Mouse (Mus musculus): ENCODE measurements around the gene Gmppb. TPM values are rescaled to one million over a fixed set of nuclear protein-coding genes. Genes with fewer than 3 reads are reported as not detected.
A peak's percentile ranks its signal among the peaks of the same experiment; 100 is the strongest.

Gene Gmppb
- polyA plus RNA-seq (2012; rRNA removed) = 6.7 and 12.9 TPM in 2 replicates
- 14.3 and 15.5 TPM in 2 replicates for polyA plus RNA-seq (2014; fragmentation: Nextera tagmentation; extraction: Ambion mirVana)

DNA sequence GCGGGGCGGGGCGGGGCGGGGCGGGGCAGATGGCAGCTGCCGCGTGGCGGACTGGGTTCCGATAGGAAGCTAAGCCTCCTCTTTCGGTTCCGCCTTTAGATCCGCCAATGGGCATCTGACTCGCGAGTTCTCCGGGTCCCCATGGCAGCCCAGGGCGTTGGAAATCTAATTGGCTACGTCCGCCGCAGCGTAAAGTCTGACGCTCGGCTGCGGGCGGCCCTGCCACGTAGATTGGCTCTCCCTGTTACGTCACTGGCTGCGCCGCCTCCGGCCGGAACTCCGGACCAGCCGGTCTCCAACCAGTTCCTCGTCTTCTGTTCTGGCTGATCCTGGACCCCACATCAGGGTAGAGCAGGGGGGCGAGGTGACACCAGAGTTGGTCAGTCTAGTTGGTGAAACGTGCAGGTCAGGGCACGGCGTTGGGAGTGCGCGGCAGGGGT lies at the start of gene Gmppb:
Gmppb (plus strand) TSS at position 227 of the 440 bp plus-strand sequence.
- peak within 1 kb of the TSS; percentile 98 for H3K4me2 ChIP-seq (ENCODE audit: low read depth)
- peaks cover 22 to 36% of the 10 kb centered on the region in 2 experiments for H3K4me1 ChIP-seq (replicated peaks; ENCODE audit: control insufficient read depth in 2 of 2, insufficient read depth in 2 of 2, low read length in 1 of 2)
- peak within 1 kb of the TSS; percentile 75 to 85 for H3K4me3 ChIP-seq (ENCODE audit: insufficient read depth in 1 of 2, low read depth in 2 of 2, low read length in 2 of 2)
- peak; percentile 91 for ATAC-seq (ENCODE audit: insufficient read depth)
- TF ChIP-seq CTCF (IDR thresholded peaks at IDR 0.05; ENCODE audit: low read depth) (no peak; the same call in 1 of the 2 replicates), EP300 (IDR thresholded peaks at IDR 0.05; ENCODE audit: low read depth) (no peak)
- H3K9me3 ChIP-seq (ENCODE audit: control insufficient read depth, low read length) = no peaks in the 10 kb centered on the region
- no peaks in the 10 kb centered on the region for H3K27me3 ChIP-seq (ENCODE audit: control insufficient read depth, insufficient read depth, low read length)
- peak within 1 kb of the TSS; percentile 74 for H3K9ac ChIP-seq (replicated peaks)
- DNase-seq (ENCODE audit: low read depth in 3 of 3, low spot score in 3 of 3) = peak; percentile 98 to 99 (median 98)
- H3K36me3 ChIP-seq (replicated peaks; ENCODE audit: control insufficient read depth, insufficient read depth, low read depth) = peaks cover 60% of the 10 kb centered on the region
- WGBS (ENCODE audit: insufficient replicate concordance) = under 1% methylated on average over 34 of the region's 39 CpGs
- H3K27ac ChIP-seq = peak within 1 kb of the TSS; percentile 92

DNA sequence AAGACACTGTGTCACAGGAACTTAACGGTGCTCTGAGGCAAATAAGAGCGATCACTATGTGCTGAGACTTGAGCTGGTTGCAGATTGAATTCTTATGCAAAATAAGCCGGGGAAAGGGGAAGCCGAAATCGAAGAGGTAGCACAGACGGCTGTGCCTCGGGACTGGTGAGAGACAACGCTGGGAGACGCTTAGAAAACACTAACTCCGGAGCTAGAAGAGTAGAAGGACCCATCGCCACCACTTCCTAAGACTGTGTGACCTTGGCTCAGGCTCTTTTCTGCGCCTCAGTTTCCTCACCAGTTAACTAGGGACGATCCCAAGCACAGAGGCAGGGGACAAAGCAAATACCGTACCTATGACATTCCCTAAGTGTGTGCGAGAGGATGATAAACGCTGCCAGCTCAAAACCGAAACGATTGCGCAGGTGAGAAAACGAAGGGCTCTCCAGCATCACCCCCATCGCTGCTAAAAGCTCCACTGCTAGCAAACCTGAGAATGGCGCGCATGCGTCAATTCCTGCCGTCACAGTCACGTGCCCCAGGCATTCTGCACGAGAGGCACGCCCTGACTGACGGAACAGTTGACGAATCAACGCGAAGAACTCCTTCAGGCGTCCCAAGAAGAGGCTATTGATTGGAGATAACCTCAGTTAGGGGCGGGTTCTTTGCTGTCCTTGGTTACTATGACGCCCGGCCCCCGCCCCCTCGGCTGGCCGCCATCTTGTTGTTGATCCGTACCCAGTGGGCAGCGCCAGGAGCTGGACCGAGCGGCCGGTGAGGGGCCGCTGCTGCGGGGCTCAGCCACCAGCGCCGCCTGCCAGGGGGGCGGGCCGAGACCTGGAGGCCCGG lies 46.9 kb upstream of the Gmppb start, which contains the start of gene Ip6k1:
Ip6k1 (plus strand) TSS at position 580 of the 849 bp plus-strand sequence.
- H3K4me2 ChIP-seq (ENCODE audit: low read depth) = peak within 1 kb of the TSS; percentile 87
- H3K4me3 ChIP-seq (ENCODE audit: insufficient read depth in 1 of 2, low read depth in 2 of 2, low read length in 2 of 2) = peak within 1 kb of the TSS; percentile 92 to 95
- ATAC-seq (ENCODE audit: insufficient read depth) (peak; percentile 97), DNase-seq (ENCODE audit: low read depth in 3 of 3, low spot score in 3 of 3) (peak; percentile 100)
- peak within 1 kb of the TSS; percentile 99 for H3K9ac ChIP-seq (replicated peaks)
- TF ChIP-seq CTCF (IDR thresholded peaks at IDR 0.05; ENCODE audit: low read depth) (no peak), EP300 (IDR thresholded peaks at IDR 0.05; ENCODE audit: low read depth) (no peak)
- WGBS (ENCODE audit: insufficient replicate concordance) = under 1% methylated on average over 51 of the region's 51 CpGs
- H3K27me3 ChIP-seq (ENCODE audit: control insufficient read depth, insufficient read depth, low read length) = no peaks in the 10 kb centered on the region
- no peaks in the 10 kb centered on the region for H3K9me3 ChIP-seq (ENCODE audit: control insufficient read depth, low read length)
- H3K36me3 ChIP-seq (replicated peaks; ENCODE audit: control insufficient read depth, insufficient read depth, low read depth) = peaks cover 8% of the 10 kb centered on the region
- H3K4me1 ChIP-seq (replicated peaks; ENCODE audit: control insufficient read depth in 2 of 2, insufficient read depth in 2 of 2, low read length in 1 of 2) = peaks cover 21% of the 10 kb centered on the region in 2 experiments
- peak within 1 kb of the TSS; percentile 89 for H3K27ac ChIP-seq

DNA sequence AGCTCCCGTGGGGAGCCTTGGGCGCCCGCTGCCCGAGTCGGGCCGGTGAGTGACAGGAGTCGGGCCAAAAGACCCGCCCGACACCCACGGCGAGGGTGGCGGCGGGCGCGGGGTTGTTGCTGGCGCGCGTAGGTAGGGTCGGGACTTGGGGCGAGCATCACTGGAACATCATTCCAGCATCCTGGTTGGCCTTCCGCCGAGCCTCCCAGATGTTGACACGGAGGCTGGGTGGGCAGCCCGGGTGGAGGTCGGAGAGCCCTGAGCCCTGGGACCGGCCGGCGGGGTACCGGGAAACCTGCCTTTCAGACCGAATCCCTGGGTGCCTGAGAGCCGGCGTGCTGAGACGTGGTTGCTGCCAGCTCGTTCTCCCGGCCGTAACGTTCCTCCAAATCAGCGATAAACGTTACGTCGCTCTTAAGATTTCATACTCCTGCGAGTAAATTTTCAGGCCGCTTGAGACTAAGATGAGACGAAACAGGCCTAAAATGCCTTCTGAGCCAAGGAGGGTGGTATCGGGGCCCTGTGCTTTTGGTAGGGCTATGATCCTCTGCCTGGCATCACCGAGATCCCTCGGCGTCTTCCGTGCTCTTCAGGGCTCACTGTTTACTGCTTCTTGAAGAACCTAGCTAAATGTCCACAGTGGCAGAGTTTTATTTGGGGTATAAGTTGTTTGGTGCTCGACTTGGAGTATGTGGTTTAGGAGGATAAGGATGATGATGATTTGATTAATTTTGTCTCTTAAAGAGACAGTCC lies 46.1 kb upstream of the Gmppb start:
- TF ChIP-seq EP300 (IDR thresholded peaks at IDR 0.05; ENCODE audit: low read depth) (no peak), CTCF (IDR thresholded peaks at IDR 0.05; ENCODE audit: low read depth) (no peak)
- Histone ChIP-seq H3K27me3 (ENCODE audit: control insufficient read depth, insufficient read depth, low read length) (no peaks in the 10 kb centered on the region), H3K36me3 (replicated peaks; ENCODE audit: control insufficient read depth, insufficient read depth, low read depth) (peaks cover 8% of the 10 kb centered on the region), H3K4me3 (ENCODE audit: insufficient read depth in 1 of 2, low read depth in 2 of 2, low read length in 2 of 2) (peak overlapping the region; percentile 92 to 95), H3K27ac (peak overlapping the region; percentile 89), H3K4me1 (replicated peaks; ENCODE audit: control insufficient read depth in 2 of 2, insufficient read depth in 2 of 2, low read length in 1 of 2) (peaks cover 21% of the 10 kb centered on the region in 2 experiments), H3K9ac (replicated peaks) (peak overlapping the region; percentile 99), H3K4me2 (ENCODE audit: low read depth) (peak overlapping the region; percentile 80), H3K9me3 (ENCODE audit: control insufficient read depth, low read length) (no peaks in the 10 kb centered on the region)
- DNase-seq (ENCODE audit: low read depth in 3 of 3, low spot score in 3 of 3) (no peak), ATAC-seq (ENCODE audit: insufficient read depth) (peak; percentile 60)
- WGBS (ENCODE audit: insufficient replicate concordance) = under 1% methylated on average over 50 of the region's 50 CpGs

DNA sequence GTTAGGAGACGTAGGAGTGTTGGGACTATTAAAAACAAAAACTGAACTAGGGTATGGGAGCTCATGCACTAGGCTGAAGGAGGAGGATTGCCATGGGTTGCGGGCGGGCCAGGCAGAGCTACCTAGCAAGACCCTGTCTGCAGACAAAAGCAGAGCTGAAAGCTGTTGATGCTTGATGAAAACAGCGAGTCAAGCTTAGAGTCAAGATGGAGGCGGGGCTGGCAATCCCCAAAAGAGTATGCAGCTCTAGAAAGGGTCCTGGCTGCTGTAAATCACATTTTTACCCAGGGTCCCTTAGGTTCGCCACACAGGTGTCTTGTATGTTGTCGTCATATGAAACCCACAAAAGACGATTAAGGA lies 45.5 kb upstream of the Gmppb start:
- peaks cover 8% of the 10 kb centered on the region for H3K36me3 ChIP-seq (replicated peaks; ENCODE audit: control insufficient read depth, insufficient read depth, low read depth)
- H3K9ac ChIP-seq (replicated peaks) = peak overlapping the region; percentile 99
- no peak for DNase-seq (ENCODE audit: low read depth in 3 of 3, low spot score in 3 of 3)
- no peaks in the 10 kb centered on the region for H3K9me3 ChIP-seq (ENCODE audit: control insufficient read depth, low read length)
- peaks cover 21% of the 10 kb centered on the region in 2 experiments for H3K4me1 ChIP-seq (replicated peaks; ENCODE audit: control insufficient read depth in 2 of 2, insufficient read depth in 2 of 2, low read length in 1 of 2)
- 28% methylated on average over 8 of the region's 8 CpGs for WGBS (ENCODE audit: insufficient replicate concordance)
- peak overlapping the region; percentile 92 to 95 for H3K4me3 ChIP-seq (ENCODE audit: insufficient read depth in 1 of 2, low read depth in 2 of 2, low read length in 2 of 2)
- TF ChIP-seq CTCF (IDR thresholded peaks at IDR 0.05; ENCODE audit: low read depth) (no peak), EP300 (IDR thresholded peaks at IDR 0.05; ENCODE audit: low read depth) (no peak)
- H3K4me2 ChIP-seq (ENCODE audit: low read depth) = peak overlapping the region; percentile 80
- no peaks in the 10 kb centered on the region for H3K27me3 ChIP-seq (ENCODE audit: control insufficient read depth, insufficient read depth, low read length)
- ATAC-seq (ENCODE audit: insufficient read depth) = no peak
- peak overlapping the region; percentile 89 for H3K27ac ChIP-seq

Measured in liver, embryonic 14.5 days (tissue).